Mouse (Mus musculus) NIH3T3 (cell line): Measurements from ENCODE around the gene Fcgr2b.

Source experiments
- DNase-seq: peaks from one replicate; pipeline ENCODE4 v3.0.0-alpha.2; 2012; ENCODE audit warnings: low read depth

Gene Fcgr2b

GRCm38 (mm10) chr1:170927378-170927777 lies 49.0 kb downstream of the Fcgr2b start, which contains the start of gene Fcrla:
Gene Fcrla (minus strand): TSS chr1:170927583.
- no peak for DNase-seq

DNA sequence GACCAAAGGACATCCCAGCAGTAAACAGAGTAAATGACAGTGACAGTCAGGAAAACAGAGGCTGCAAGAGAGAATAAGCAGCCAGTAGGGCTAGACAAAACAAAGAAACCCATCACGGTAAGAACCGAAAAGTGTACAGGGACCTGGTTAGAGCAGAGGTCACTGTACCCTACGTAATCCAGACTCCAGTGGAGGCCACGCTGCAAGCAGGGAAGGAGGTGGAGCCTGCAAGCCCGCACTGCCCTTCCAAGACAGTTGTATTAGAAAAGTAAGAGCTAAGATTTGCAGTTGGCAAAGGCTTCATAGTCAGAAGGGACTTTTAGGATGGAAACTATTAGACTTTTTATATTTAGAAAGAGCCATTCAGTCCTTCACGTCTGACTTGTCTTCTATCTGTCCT lies 49.4 kb downstream of the Fcgr2b start:
- no peak for DNase-seq

DNA sequence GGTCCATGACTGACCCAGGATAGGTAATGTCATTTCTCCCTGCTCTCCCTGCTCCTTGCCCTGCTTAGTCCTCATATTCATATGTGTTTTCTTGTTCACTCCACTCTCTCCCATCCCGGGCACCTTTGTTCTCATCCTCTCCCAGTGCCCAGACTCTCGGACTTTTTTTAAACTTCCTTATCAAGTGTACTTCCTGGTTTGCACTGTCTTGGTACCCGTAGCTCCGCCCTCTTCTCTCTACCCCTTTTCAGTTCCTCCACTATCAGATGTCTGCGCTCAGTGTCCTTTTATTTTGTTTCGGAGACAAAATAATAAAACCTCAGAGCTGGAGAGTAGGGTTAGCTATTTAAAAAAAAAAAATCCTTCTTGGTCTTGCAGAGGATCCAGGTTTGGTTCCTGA lies 51.9 kb downstream of the Fcgr2b start:
- DNase-seq: no peak

GRCm38 (mm10) chr1:170919308-170919707 lies 57.0 kb downstream of the Fcgr2b start:
- DNase-seq: no peak

DNA sequence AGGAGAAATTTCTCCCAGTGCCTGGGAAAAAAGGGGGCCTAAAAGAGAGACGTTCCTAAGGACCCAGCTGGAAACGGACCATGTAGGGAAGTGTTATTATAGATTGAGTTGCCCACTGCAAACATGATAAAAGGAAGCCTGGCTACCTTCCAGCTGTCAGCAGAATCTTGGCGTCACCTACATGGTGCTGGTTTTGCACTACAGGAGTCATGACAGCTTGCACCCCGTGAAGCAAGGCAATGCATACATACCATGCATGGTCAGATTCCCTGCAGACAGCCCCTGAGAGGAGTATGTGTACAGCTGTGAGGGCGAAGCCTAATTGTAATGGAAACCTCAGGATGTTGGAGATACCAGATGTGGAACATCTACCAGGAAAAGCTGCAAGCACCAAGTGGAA lies 60.7 kb downstream of the Fcgr2b start:
- DNase-seq: no peak

DNA sequence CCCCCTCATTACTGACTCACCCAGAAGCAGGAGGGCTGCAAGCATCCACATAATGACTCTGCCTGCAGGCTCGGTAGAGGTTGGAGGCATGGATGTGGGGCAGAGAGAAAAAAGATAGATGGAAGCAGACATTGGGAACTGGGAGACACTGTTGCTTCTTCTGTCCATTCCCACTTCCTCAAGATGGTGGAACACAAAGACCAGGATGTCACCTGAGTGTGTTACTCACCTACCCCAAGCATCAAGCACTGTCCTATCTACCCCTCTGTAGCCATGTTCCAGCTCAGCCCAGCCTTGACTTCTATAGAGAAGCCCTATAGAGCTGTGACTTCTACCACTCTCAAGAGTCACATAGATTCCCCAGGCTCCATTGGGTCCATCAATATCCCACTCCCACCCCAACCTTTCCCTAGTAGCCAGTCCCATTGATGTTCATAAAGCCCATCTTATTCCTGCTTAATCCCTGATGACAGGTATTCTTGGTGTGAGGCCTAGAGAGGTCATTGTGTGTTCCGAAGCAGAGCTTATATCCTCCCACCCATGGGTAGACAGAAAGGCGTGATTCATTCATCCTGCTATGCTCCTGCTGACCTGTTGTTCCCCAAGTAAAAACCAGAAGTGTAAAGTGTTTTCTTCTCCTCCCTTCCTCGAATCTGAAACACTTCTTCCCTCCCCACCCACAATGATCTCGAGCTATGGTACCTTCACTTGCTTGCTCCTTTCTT lies 63.3 kb downstream of the Fcgr2b start, which contains the start of gene Fcrlb:
Gene Fcrlb, minus strand, starts transcription at position 51 of the 725 bp plus-strand sequence.
- DNase-seq: peak; percentile 60

DNA sequence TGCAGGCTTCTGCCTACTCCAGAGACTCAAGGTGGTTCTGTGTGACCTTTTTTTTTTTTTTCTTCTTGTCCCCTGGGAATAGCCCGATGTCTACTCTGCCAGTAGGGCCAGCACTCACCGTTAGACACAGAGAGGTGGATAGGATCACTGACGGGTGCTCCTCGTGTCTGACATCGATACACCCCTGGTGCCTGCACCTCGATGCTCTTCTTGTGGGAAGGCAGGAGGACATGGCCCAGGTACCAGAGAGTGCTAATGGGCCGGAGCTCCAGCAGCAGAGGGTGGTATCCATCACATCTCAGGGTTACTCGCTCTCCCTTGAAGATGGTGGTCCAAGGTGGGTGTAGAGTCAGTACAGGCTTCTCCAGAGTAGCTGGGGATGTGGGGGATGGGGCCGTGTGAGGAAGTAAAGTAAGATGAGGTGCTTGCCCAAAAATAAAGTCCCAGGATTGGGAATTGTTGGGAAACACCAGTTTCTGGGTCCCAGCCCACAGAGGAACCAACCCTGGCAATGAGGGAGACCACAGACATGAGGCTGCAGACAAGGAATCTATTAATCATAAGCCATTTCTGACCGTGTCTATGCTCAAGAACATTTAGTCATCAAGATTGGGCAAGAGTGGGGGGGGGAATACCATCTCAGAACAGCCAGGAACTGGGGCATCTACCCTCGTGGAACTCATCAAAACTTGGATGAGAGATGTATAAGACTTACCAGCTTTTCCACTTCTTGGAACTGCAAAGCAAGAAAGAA lies 64.3 kb downstream of the Fcgr2b start:
- DNase-seq: peak; percentile 96
